Mouse (Mus musculus) myocyte (in vitro differentiated cells): ENCODE results near the gene Pkp2. TPM values are rescaled to one million over a fixed set of nuclear protein-coding genes. Genes with fewer than 3 reads are reported as not detected.

Source experiments
- H3K27me3 ChIP-seq: one replicate; pipeline ENCODE4 v1.6.1; 2011; ENCODE audit not compliant: control insufficient read depth, insufficient read depth, insufficient read length
- H3K36me3 ChIP-seq: one replicate; pipeline ENCODE4 v1.6.1; 2011; ENCODE audit not compliant: control insufficient read depth, insufficient read depth
- H3K4me2 ChIP-seq: one replicate; pipeline ENCODE4 v1.6.1; 2011; ENCODE audit warnings: low read depth, control low read depth
- H3K4me3 ChIP-seq: one replicate; pipeline ENCODE4 v1.5.1; 2011; ENCODE audit warnings: mild to moderate bottlenecking, control low read depth, moderate library complexity
- H3K79me2 ChIP-seq: one replicate; pipeline ENCODE4 v1.6.1; 2011; ENCODE audit not compliant: control insufficient read depth, insufficient read depth
- H3ac ChIP-seq: one replicate; pipeline ENCODE4 v1.6.1; 2011; ENCODE audit not compliant: control insufficient read depth, insufficient read length
- CEBPB ChIP-seq: IDR thresholded peaks from 2 replicates; pipeline ENCODE4 v1.6.1; 2011; ENCODE audit warnings: mild to moderate bottlenecking, moderate library complexity; ENCODE audit not compliant: poor library complexity, insufficient read depth, severe bottlenecking
- E2F4 ChIP-seq: IDR thresholded peaks from one replicate; pipeline ENCODE4 v1.6.1; 2011; ENCODE audit warnings: mild to moderate bottlenecking, control low read depth, moderate library complexity; ENCODE audit not compliant: insufficient read depth
- MAX ChIP-seq: IDR thresholded peaks from one replicate; pipeline ENCODE4 v1.6.1; 2011; ENCODE audit warnings: low read depth, mild to moderate bottlenecking, control low read depth
- MYOD1 ChIP-seq, 3 experiments: IDR thresholded peaks; one replicate each; pipeline ENCODE4 v1.6.1; 2011; ENCODE audit warnings: control low read depth in 2 of 3, low read depth in 2 of 3, mild to moderate bottlenecking in 2 of 3, moderate library complexity in 1 of 3; ENCODE audit not compliant: insufficient read length in 2 of 3, control insufficient read depth in 1 of 3
- MYOG ChIP-seq, 3 experiments: IDR thresholded peaks; one replicate each; pipeline ENCODE4 v1.6.1; 2011; ENCODE audit warnings: control low read depth in 2 of 3, low read depth in 2 of 3, mild to moderate bottlenecking in 2 of 3; ENCODE audit not compliant: insufficient read length in 2 of 3, control insufficient read depth in 1 of 3, insufficient read depth in 1 of 3
- POLR2A ChIP-seq: IDR thresholded peaks from one replicate; pipeline ENCODE4 v1.6.1; 2011; ENCODE audit warnings: low read depth, mild to moderate bottlenecking, control low read depth, moderate library complexity; ENCODE audit not compliant: insufficient read length
- POLR2AphosphoS2 ChIP-seq: IDR thresholded peaks from one replicate; pipeline ENCODE4 v1.6.1; 2011; ENCODE audit warnings: low read depth, control low read depth; ENCODE audit not compliant: insufficient read length
- REST ChIP-seq: IDR thresholded peaks from one replicate; pipeline ENCODE4 v1.6.1; 2011; ENCODE audit warnings: mild to moderate bottlenecking, control low read depth, moderate library complexity; ENCODE audit not compliant: insufficient read depth, insufficient read length
- SRF ChIP-seq: IDR thresholded peaks from one replicate; pipeline ENCODE4 v1.6.1; 2011; ENCODE audit warnings: low read depth; ENCODE audit not compliant: control insufficient read depth, insufficient read length
- TCF12 ChIP-seq: IDR thresholded peaks from one replicate; pipeline ENCODE4 v1.6.1; 2011; ENCODE audit warnings: mild to moderate bottlenecking, control low read depth; ENCODE audit not compliant: poor library complexity, insufficient read depth, severe bottlenecking
- TCF3 ChIP-seq: IDR thresholded peaks from one replicate; pipeline ENCODE4 v1.6.1; 2011; ENCODE audit warnings: low read depth, control low read depth; ENCODE audit not compliant: insufficient read length
- USF1 ChIP-seq: IDR thresholded peaks from one replicate; pipeline ENCODE4 v1.6.1; 2011; ENCODE audit warnings: low read depth, mild to moderate bottlenecking, control low read depth, moderate library complexity
- polyA plus RNA-seq: library from polyadenylated mRNA; unstranded; fragments of >200 nt; fragmentation: generic; extraction: Trizol; gene quantifications from one replicate; pipeline ENCODE4 v1.2.1, GENCODE M21; 2012; ENCODE audit warnings: missing spikeins

Gene Pkp2
- polyA plus RNA-seq, 1 experiment = 9.1 TPM

- Histone ChIP-seq H3K4me2 (peak overlapping the region; percentile 97), H3K4me3 (peak overlapping the region; percentile 32), H3K79me2 (peaks cover 5% of the 10 kb centered on the region), H3ac (peak overlapping the region; percentile 13), H3K36me3 (no peaks in the 10 kb centered on the region), H3K27me3 (no peaks in the 10 kb centered on the region)
- TF ChIP-seq POLR2AphosphoS2 (no peak), POLR2A (no peak), SRF (no peak), USF1 (no peak), TCF3 (no peak), MYOG (IDR thresholded peaks at IDR 0.05; ENCODE audit: control insufficient read depth in 1 of 3, insufficient read depth in 1 of 3, insufficient read length in 2 of 3, low read depth in 2 of 3) (no peak)
Observed at GRCm38 (mm10) chr16:16213761-16214305, 715 bp downstream of the Pkp2 start.

DNA sequence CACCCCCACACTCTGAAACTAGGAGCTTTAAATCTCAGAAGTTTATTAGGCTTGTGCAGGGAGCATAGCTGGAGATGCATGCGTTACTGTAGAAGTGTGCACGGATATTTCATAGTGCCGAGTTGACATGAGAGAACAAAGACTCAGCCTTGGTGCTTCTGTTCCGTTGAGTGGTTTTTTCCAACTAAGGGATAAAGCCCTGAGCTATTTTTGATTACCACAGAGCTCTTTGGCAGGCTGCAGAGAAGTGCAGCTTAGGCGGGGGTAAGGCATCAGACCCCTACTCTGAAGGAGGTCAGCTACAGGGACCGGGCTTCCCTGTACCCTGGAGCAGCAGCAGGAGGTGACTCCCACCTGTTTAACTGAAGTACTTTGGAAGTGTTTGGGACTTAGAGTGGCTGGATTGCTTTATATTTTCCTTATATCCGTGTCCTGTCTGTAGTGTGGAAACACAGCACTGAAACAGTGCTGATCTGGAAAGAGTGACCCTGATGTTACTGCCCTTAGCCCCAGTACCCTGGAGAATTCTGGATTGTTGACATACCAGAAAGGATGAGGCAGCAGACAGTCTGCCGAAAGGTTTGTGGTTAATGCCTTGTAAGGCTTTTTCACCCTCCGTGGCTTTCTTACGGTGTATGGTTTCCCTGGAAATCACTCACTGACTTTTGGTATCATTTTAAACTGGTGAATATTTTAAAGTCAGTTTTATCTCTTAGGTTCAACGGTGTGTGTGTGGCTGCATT lies 2.7 kb downstream of the Pkp2 start:
- Histone ChIP-seq H3K4me2 (peak overlapping the region; percentile 97), H3ac (no peak overlapping the region), H3K36me3 (no peaks in the 10 kb centered on the region), H3K79me2 (peaks cover 5% of the 10 kb centered on the region), H3K4me3 (peak overlapping the region; percentile 32), H3K27me3 (no peaks in the 10 kb centered on the region)
- peak; percentile 79 for TF ChIP-seq SRF
- TF ChIP-seq MAX = no peak

- peak in 1 of 3 experiments; percentile 5 for TF ChIP-seq MYOD1 (IDR thresholded peaks at IDR 0.05; ENCODE audit: control insufficient read depth in 1 of 3, insufficient read length in 2 of 3, low read depth in 2 of 3)
- no peak for TF ChIP-seq SRF
- Histone ChIP-seq H3ac (no peak overlapping the region), H3K27me3 (no peaks in the 10 kb centered on the region), H3K4me3 (no peak overlapping the region), H3K36me3 (no peaks in the 10 kb centered on the region), H3K79me2 (peaks cover 5% of the 10 kb centered on the region), H3K4me2 (peak overlapping the region; percentile 97)
Observed at GRCm38 (mm10) chr16:16216934-16217333, 3.8 kb downstream of the Pkp2 start.

DNA sequence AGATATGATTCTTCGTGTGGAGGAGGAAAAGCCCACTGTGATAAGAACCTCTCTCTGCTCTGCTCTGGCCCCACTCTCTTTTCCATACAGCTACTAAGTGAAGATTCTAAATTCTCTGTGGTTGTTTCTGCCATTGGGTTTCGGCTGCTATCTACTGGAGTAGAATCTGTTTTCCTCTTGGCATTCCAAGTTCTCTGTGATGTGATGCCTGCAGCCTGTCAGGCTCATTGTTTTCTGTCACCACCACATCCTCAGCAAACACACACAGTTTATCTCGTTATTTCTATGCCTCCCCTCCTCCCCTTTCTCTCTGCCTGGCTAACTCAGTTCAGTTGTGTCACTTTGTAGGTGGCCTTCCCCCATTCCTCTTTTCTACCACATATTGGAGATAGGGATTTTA lies 6.7 kb downstream of the Pkp2 start:
- TF ChIP-seq MYOD1 (IDR thresholded peaks at IDR 0.05; ENCODE audit: control insufficient read depth in 1 of 3, insufficient read length in 2 of 3, low read depth in 2 of 3) = no peak
- no peak overlapping the region for H3K4me3 ChIP-seq
- H3K4me2 ChIP-seq = no peak overlapping the region
- H3K27me3 ChIP-seq = no peaks in the 10 kb centered on the region
- peaks cover 5% of the 10 kb centered on the region for H3K79me2 ChIP-seq
- H3K36me3 ChIP-seq = no peaks in the 10 kb centered on the region
- no peak overlapping the region for H3ac ChIP-seq

DNA sequence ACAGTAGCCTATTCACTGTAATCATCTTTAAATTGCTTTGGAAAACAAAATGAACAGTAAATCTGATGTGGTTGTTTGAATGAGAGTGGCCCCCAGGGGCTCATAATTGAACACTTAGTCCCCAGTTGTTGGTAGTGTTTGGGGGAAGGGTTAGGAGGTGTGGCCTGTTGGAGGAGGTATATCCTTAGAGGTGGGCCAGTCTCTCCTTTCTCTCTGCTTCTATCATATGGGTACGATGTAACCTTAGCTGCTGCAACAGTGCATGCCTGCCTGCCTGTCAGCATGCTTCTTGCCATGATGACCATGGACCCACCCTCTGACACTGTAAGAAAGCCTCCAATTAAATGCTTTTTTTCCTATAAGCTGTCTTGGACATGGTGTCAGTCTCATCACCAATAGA lies 9.5 kb downstream of the Pkp2 start:
- H3ac ChIP-seq = no peak overlapping the region
- no peaks in the 10 kb centered on the region for H3K27me3 ChIP-seq
- H3K4me3 ChIP-seq = no peak overlapping the region
- peak overlapping the region; percentile 80 for H3K4me2 ChIP-seq
- H3K36me3 ChIP-seq = peaks cover under 1% of the 10 kb centered on the region
- TF ChIP-seq SRF (no peak), MAX (no peak), POLR2AphosphoS2 (no peak), TCF3 (no peak), MYOD1 (IDR thresholded peaks at IDR 0.05; ENCODE audit: control insufficient read depth in 1 of 3, insufficient read length in 2 of 3, low read depth in 2 of 3) (no peak), CEBPB (no peak), POLR2A (no peak), MYOG (IDR thresholded peaks at IDR 0.05; ENCODE audit: control insufficient read depth in 1 of 3, insufficient read depth in 1 of 3, insufficient read length in 2 of 3, low read depth in 2 of 3) (no peak)
- H3K79me2 ChIP-seq = peaks cover 4% of the 10 kb centered on the region

- Histone ChIP-seq H3K36me3 (peaks cover 12% of the 10 kb centered on the region), H3K4me2 (peak overlapping the region; percentile 80), H3K4me3 (no peak overlapping the region), H3K27me3 (no peaks in the 10 kb centered on the region), H3K79me2 (no peaks in the 10 kb centered on the region), H3ac (no peak overlapping the region)
- TF ChIP-seq E2F4 (no peak), REST (no peak), MYOD1 (IDR thresholded peaks at IDR 0.05; ENCODE audit: control insufficient read depth in 1 of 3, insufficient read length in 2 of 3, low read depth in 2 of 3) (peak in 1 of 3 experiments; percentile 2), MYOG (IDR thresholded peaks at IDR 0.05; ENCODE audit: control insufficient read depth in 1 of 3, insufficient read depth in 1 of 3, insufficient read length in 2 of 3, low read depth in 2 of 3) (no peak), CEBPB (0 out of 2 replicates have a peak, but pooled peaks have one; percentile 43), SRF (no peak), POLR2A (no peak), POLR2AphosphoS2 (no peak), TCF3 (no peak), TCF12 (no peak), MAX (no peak)
Observed at GRCm38 (mm10) chr16:16224506-16224924, 11.4 kb downstream of the Pkp2 start.
